Mouse (Mus musculus) CH12.LX (cell line): ENCODE data around the gene Plekhg2.

Experiments used
- BHLHE40 ChIP-seq: IDR thresholded peaks from 2 replicates; pipeline ENCODE4 v1.6.1; 2011; ENCODE audit warnings: mild to moderate bottlenecking, low read depth, low read length, improper control_type of control experiment
- CTCF ChIP-seq, 2 experiments: IDR thresholded peaks in 1 of 2; conservative IDR thresholded peaks in 1 of 2; 2 replicates each; pipeline ENCODE4 v1.5.1; 2011 to 2012; ENCODE audit warnings: low read depth in 2 of 2, low read length in 2 of 2, improper control_type of control experiment in 1 of 2, inconsistent platforms in 1 of 2, mild to moderate bottlenecking in 1 of 2, moderate library complexity in 1 of 2
- E2F4 ChIP-seq: IDR thresholded peaks from 2 replicates; pipeline ENCODE4 v1.6.1; 2011; ENCODE audit warnings: low read depth, low read length, improper control_type of control experiment; ENCODE audit not compliant: insufficient replicate concordance
- ELF1 ChIP-seq: IDR thresholded peaks from 2 replicates; pipeline ENCODE4 v1.6.1; 2014; ENCODE audit warnings: low read depth, mild to moderate bottlenecking, inconsistent platforms, low read length, improper control_type of control experiment
- EP300 ChIP-seq: IDR thresholded peaks from 2 replicates; pipeline ENCODE4 v1.6.1; 2011; ENCODE audit warnings: low read length, improper control_type of control experiment
- MAX ChIP-seq: IDR thresholded peaks from 2 replicates; pipeline ENCODE4 v1.6.1; 2011; ENCODE audit warnings: low read length, improper control_type of control experiment
- NELFE ChIP-seq: IDR thresholded peaks from 2 replicates; pipeline ENCODE4 v1.6.1; 2011; ENCODE audit warnings: low read depth, low read length, improper control_type of control experiment
- POLR2A ChIP-seq: IDR thresholded peaks from 2 replicates; pipeline ENCODE4 v1.6.1; 2011; ENCODE audit warnings: low read depth, mild to moderate bottlenecking, improper control_type of control experiment, low read length
- RCOR1 ChIP-seq: conservative IDR thresholded peaks from 2 replicates; pipeline ENCODE4 v1.6.1; 2012; ENCODE audit warnings: low read depth, mild to moderate bottlenecking, inconsistent platforms, low read length, improper control_type of control experiment
- TBP ChIP-seq: conservative IDR thresholded peaks from 2 replicates; pipeline ENCODE4 v1.6.1; 2011; ENCODE audit warnings: low read depth, low read length, improper control_type of control experiment
- USF2 ChIP-seq: conservative IDR thresholded peaks from 2 replicates; pipeline ENCODE4 v1.6.1; 2011; ENCODE audit warnings: low read depth, low read length, improper control_type of control experiment
- ZC3H11A ChIP-seq: IDR thresholded peaks from 2 replicates; pipeline ENCODE4 v1.6.1; 2012; ENCODE audit warnings: low read depth, mild to moderate bottlenecking, inconsistent platforms, low read length, improper control_type of control experiment
- ZMIZ1 ChIP-seq: IDR thresholded peaks from 2 replicates; pipeline ENCODE4 v1.6.1; 2012; ENCODE audit warnings: low read depth, mild to moderate bottlenecking, inconsistent platforms, low read length, improper control_type of control experiment

- TF ChIP-seq CTCF (conservative IDR thresholded peaks at IDR 0.05 in 1 of 2, IDR thresholded peaks at IDR 0.05 in 1 of 2; ENCODE audit: low read depth in 2 of 2, low read length in 2 of 2) (no peak), ELF1 (no peak), EP300 (no peak), ZC3H11A (no peak), E2F4 (no peak), ZMIZ1 (no peak), POLR2A (no peak), BHLHE40 (no peak), USF2 (no peak), RCOR1 (no peak), MAX (no peak), NELFE (no peak), TBP (no peak)
Measured at GRCm38 (mm10) chr7:28359854-28360253, 12.5 kb downstream of the Plekhg2 start.
